Mouse (Mus musculus) heart, embryonic 16.5 days (tissue): ENCODE results near the gene Gnai2. TPM values are rescaled to one million over a fixed set of nuclear protein-coding genes. Genes with fewer than 3 reads are reported as not detected.

Experiments
- ATAC-seq: fragments of 200-750 bp; cut with Nextera tagmentation; replicated peaks from 2 replicates; pipeline ENCODE4 v1.8.0; 2017; ENCODE audit warnings: moderate number of reproducible peaks; ENCODE audit not compliant: insufficient read depth, low FRiP score; ENCODE audit errors: extremely low read depth
- H3K27ac ChIP-seq: fragments of 300-500 bp; sonication (generic); 2 replicates; pipeline ENCODE4 v1.5.1; 2014; ENCODE audit warnings: mild to moderate bottlenecking, low read length, control low read depth, moderate library complexity
- H3K27me3 ChIP-seq: fragments of 300-500 bp; sonication (generic); 2 replicates; pipeline ENCODE4 v1.6.1; 2014; ENCODE audit warnings: low read length, mixed read lengths; ENCODE audit not compliant: control insufficient read depth, insufficient read depth
- H3K36me3 ChIP-seq: fragments of 300-500 bp; sonication (generic); 2 replicates; pipeline ENCODE4 v1.6.1; 2014; ENCODE audit not compliant: control insufficient read depth, insufficient read depth
- H3K4me1 ChIP-seq: fragments of 300-500 bp; sonication (generic); 2 replicates; pipeline ENCODE4 v1.6.1; 2014; ENCODE audit warnings: low read length, mixed read lengths; ENCODE audit not compliant: control insufficient read depth, insufficient read depth
- H3K4me2 ChIP-seq: fragments of 300-500 bp; sonication (generic); 2 replicates; pipeline ENCODE4 v1.6.1; 2014; ENCODE audit warnings: low read depth, mild to moderate bottlenecking, control low read depth, low read length
- H3K4me3 ChIP-seq: fragments of 300-500 bp; sonication (generic); 2 replicates; pipeline ENCODE4 v1.5.1; 2014; ENCODE audit warnings: mild to moderate bottlenecking, control low read depth, low read length
- H3K9ac ChIP-seq: fragments of 300-500 bp; sonication (generic); 2 replicates; pipeline ENCODE4 v1.6.1; 2014; ENCODE audit warnings: low read length, control low read depth
- H3K9me3 ChIP-seq: fragments of 300-500 bp; sonication (generic); replicated peaks from 2 replicates; pipeline ENCODE4 v1.6.1; 2016; ENCODE audit warnings: low read length; ENCODE audit not compliant: control insufficient read depth
- WGBS: fragments of 180-500 bp; shearing (Covaris S2); extraction: QIAGEN DNeasy Blood & Tissue Kit; methylation state at CpG from one replicate; pipeline ENCODE4 v1.1.7; 2014; 5-methylcytosine and 5-hydroxymethylcytosine counted together
- polyA plus RNA-seq: library from polyadenylated mRNA; unstranded; fragments of >200 nt; fragmentation: Nextera tagmentation; extraction: Ambion mirVana; gene quantifications from 2 replicates; pipeline ENCODE4 v1.2.1, GENCODE M21; 2015

The Gnai2 gene
- polyA plus RNA-seq, 1 experiment from 2014 or later = 458 TPM

GRCm38 (mm10) chr9:107650225-107650624 is 15.1 kb upstream of the Gnai2 start:
- H3K4me3 ChIP-seq = no peak overlapping the region
- H3K27me3 ChIP-seq = peaks cover 2% of the 10 kb centered on the region; the same call in 1 of the 2 replicates
- no peak overlapping the region for H3K9ac ChIP-seq
- H3K4me2 ChIP-seq = no peak overlapping the region
- no peak for ATAC-seq
- peaks cover 6% of the 10 kb centered on the region; the same call in 1 of the 2 replicates for H3K4me1 ChIP-seq
- no peak overlapping the region for H3K27ac ChIP-seq
- WGBS = 67% methylated on average over 7 of the region's 7 CpGs
- H3K36me3 ChIP-seq = no peaks in the 10 kb centered on the region
- no peaks in the 10 kb centered on the region for H3K9me3 ChIP-seq

GRCm38 (mm10) chr9:107648767-107649166 is 13.6 kb upstream of the Gnai2 start:
- Histone ChIP-seq H3K4me3 (no peak overlapping the region), H3K9me3 (no peaks in the 10 kb centered on the region), H3K4me1 (peaks cover 14% of the 10 kb centered on the region), H3K4me2 (no peak overlapping the region), H3K27ac (no peak overlapping the region), H3K27me3 (peaks cover 2% of the 10 kb centered on the region; the same call in 1 of the 2 replicates), H3K36me3 (no peaks in the 10 kb centered on the region), H3K9ac (no peak overlapping the region)
- no peak for ATAC-seq
- 47% methylated on average over 3 of the region's 3 CpGs for WGBS

- 80% methylated on average over 6 of the region's 6 CpGs for WGBS
- Histone ChIP-seq H3K4me3 (no peak overlapping the region), H3K27ac (no peak overlapping the region), H3K27me3 (peaks cover 2% of the 10 kb centered on the region; the same call in 1 of the 2 replicates), H3K4me2 (no peak overlapping the region), H3K9me3 (no peaks in the 10 kb centered on the region), H3K9ac (no peak overlapping the region), H3K4me1 (peaks cover 14% of the 10 kb centered on the region), H3K36me3 (no peaks in the 10 kb centered on the region)
- ATAC-seq = no peak
These were observed 11.8 kb upstream of the Gnai2 start for GRCm38 (mm10) chr9:107646975-107647374.

GRCm38 (mm10) chr9:107645577-107645976 is 10.4 kb upstream of the Gnai2 start:
- Histone ChIP-seq H3K27me3 (peaks cover 2% of the 10 kb centered on the region; the same call in 1 of the 2 replicates), H3K4me3 (no peak overlapping the region), H3K4me1 (peaks cover 10% of the 10 kb centered on the region), H3K36me3 (no peaks in the 10 kb centered on the region), H3K4me2 (no peak overlapping the region), H3K9me3 (no peaks in the 10 kb centered on the region), H3K9ac (no peak overlapping the region; the same call in 1 of the 2 replicates), H3K27ac (no peak overlapping the region)
- WGBS = 16% methylated on average over 5 of the region's 5 CpGs
- peak; percentile 61 for ATAC-seq

- Histone ChIP-seq H3K36me3 (no peaks in the 10 kb centered on the region), H3K4me1 (peaks cover 10% of the 10 kb centered on the region), H3K4me2 (peak overlapping the region; percentile 67), H3K4me3 (peak overlapping the region; percentile 50), H3K27ac (no peak overlapping the region), H3K27me3 (peaks cover 2% of the 10 kb centered on the region; the same call in 1 of the 2 replicates), H3K9me3 (no peaks in the 10 kb centered on the region), H3K9ac (peak overlapping the region; percentile 60)
- no peak for ATAC-seq
- 41% methylated on average over 7 of the region's 7 CpGs for WGBS
These were observed 10.0 kb upstream of the Gnai2 start for GRCm38 (mm10) chr9:107645153-107645510.

- Histone ChIP-seq H3K4me3 (peak overlapping the region; percentile 50), H3K36me3 (no peaks in the 10 kb centered on the region), H3K27ac (0 out of 2 replicates have a peak overlapping the region, but pooled peaks have one; percentile 1), H3K4me2 (peak overlapping the region; percentile 67), H3K9me3 (no peaks in the 10 kb centered on the region), H3K4me1 (peaks cover 10% of the 10 kb centered on the region), H3K27me3 (no peaks in the 10 kb centered on the region), H3K9ac (peak overlapping the region; percentile 66)
- WGBS = 3% methylated on average over 35 of the region's 35 CpGs
- peak; percentile 77 for ATAC-seq
These were observed 9.5 kb upstream of the Gnai2 start for GRCm38 (mm10) chr9:107644495-107645152.

GRCm38 (mm10) chr9:107643544-107644214 is 8.5 kb upstream of the Gnai2 start:
- no peaks in the 10 kb centered on the region for H3K36me3 ChIP-seq
- no peak overlapping the region for H3K27ac ChIP-seq
- no peaks in the 10 kb centered on the region for H3K27me3 ChIP-seq
- H3K9ac ChIP-seq = no peak overlapping the region
- 92% methylated on average over 13 of the region's 13 CpGs for WGBS
- no peak for ATAC-seq
- no peak overlapping the region for H3K4me2 ChIP-seq
- H3K9me3 ChIP-seq = no peaks in the 10 kb centered on the region
- H3K4me1 ChIP-seq = peaks cover 10% of the 10 kb centered on the region
- no peak overlapping the region for H3K4me3 ChIP-seq

- no peak overlapping the region for H3K27ac ChIP-seq
- H3K9me3 ChIP-seq = no peaks in the 10 kb centered on the region
- ATAC-seq = no peak
- no peaks in the 10 kb centered on the region for H3K36me3 ChIP-seq
- peaks cover 10% of the 10 kb centered on the region for H3K4me1 ChIP-seq
- H3K4me2 ChIP-seq = no peak overlapping the region
- WGBS = 68% methylated on average over 8 of the region's 8 CpGs
- H3K9ac ChIP-seq = no peak overlapping the region
- H3K4me3 ChIP-seq = no peak overlapping the region
- no peaks in the 10 kb centered on the region for H3K27me3 ChIP-seq
These were observed 6.5 kb upstream of the Gnai2 start for GRCm38 (mm10) chr9:107641666-107642065.

GRCm38 (mm10) chr9:107640257-107640772 is 5.1 kb upstream of the Gnai2 start:
- no peak overlapping the region for H3K4me3 ChIP-seq
- WGBS = 28% methylated on average over 8 of the region's 8 CpGs
- no peak overlapping the region for H3K27ac ChIP-seq
- H3K9ac ChIP-seq = no peak overlapping the region
- no peaks in the 10 kb centered on the region for H3K36me3 ChIP-seq
- H3K9me3 ChIP-seq = no peaks in the 10 kb centered on the region
- H3K4me1 ChIP-seq = peaks cover 14% of the 10 kb centered on the region
- ATAC-seq = no peak
- no peaks in the 10 kb centered on the region for H3K27me3 ChIP-seq
- no peak overlapping the region for H3K4me2 ChIP-seq
